Mouse (Mus musculus) gastrocnemius, postnatal 14 days (tissue): ENCODE data around the gene Emb. TPM values are rescaled to one million over a fixed set of nuclear protein-coding genes. Genes with fewer than 3 reads are reported as not detected.
"Not testable (repeated sequence)": the region's sequence is repeated elsewhere in the genome, so short reads cannot be mapped to it uniquely, and the experiment has no call there.

Source experiments
- DNase-seq: peaks from one replicate; pipeline ENCODE4 v3.0.0; 2021; ENCODE audit warnings: mixed read lengths
- intact Hi-C: fragments of 180-260 bp; cut with DNase I; formaldehyde crosslinking; loops from one replicate; pipeline ENCODE4 v1.15.1; 2025; ENCODE audit warnings: low total_unique reads
- long read RNA-seq, 2 experiments: library from polyadenylated mRNA; stranded (forward); transcript quantifications; one replicate each; pipeline ENCODE4 v2.0.0; 2021
- total RNA-seq, 2 experiments: library from RNA; stranded (reverse); gene quantifications; 2 replicates each; pipeline ENCODE4 v1.2.3; 2021

The Emb gene
- 10 to 100 TPM; 12.5 to 13.3 TPM for total RNA-seq
- long read RNA-seq, experiment 1, transcript Emb-202 (1 exons, 2,136 nt), result major isoform, 10 of 15 reads
- long read RNA-seq, experiment 1, partial matches to known transcripts, result 1 of 15 reads
- long read RNA-seq, experiment 1, other reads (novel, unspliced or antisense), result 0 of 15 reads
- long read RNA-seq, experiment 2, transcript Emb-202 (1 exons, 2,136 nt), result major isoform, 11 of 13 reads
- long read RNA-seq, experiment 2, partial matches to known transcripts, result 0 of 13 reads
- long read RNA-seq, experiment 2, other reads (novel, unspliced or antisense), result 0 of 13 reads

DNA sequence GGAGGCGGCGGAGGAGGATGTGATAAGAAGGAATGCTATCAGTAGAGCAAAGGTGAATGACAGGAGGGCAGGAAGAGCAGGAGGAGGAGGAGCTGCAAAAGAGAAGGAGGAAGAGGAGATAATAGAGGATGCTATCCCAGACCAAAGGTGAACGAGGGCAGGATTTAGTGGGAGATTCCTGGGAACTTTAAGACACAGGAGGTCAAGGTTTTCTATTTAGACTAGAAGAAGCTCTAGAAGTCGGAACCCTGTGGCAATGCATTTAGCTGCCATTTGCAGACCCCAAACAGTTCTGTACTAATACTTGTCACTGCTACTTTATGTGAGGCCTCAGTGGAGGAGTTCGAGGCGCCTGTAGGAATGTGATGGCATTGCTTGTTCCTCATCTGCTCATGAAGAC lies at the start of gene Emb:
TSS of gene Emb (plus strand) at position 301 of the 400 bp plus-strand sequence.
- intact Hi-C loops, result no loop called here
- no peak for DNase-seq

DNA sequence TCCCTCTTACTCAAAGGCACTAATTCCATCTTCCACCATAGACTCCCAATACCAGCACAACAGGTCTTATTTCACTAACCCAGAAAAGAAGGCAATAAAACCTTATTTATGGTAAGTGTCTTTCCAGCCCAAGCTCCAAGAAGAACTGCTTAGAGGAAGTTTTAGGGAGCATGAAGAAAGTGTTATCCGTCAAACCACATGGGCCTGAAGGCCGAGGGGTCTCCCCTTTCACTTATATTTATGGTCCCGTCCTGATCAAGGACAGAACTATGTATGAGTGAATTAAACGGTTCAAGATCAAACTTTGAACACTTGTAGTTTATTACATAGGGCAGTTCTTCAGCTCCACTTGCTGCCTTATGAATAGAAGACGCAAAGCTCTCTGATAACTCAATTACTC lies 44.4 kb upstream of the Emb start:
- DNase-seq, result no peak

DNA sequence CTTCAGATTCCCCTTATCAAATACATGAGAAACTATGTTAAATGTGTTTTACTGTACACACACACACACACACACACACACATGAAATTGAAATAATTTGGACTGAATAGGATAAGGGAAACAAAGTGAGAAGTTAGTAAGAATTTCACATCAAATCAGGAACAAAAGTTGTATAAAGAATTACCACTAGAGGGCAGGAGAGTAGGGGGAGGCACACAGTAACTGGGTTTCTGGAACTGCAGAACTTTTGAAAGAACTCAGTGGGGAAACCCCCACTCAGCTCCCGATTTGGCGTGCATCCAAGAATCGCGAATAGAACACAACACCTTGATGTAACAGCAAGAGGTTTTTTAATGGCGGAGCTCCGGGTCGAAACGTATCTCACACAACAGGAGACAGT lies 43.3 kb upstream of the Emb start:
- intact Hi-C loops, result no loop called here
- DNase-seq, result no peak

More for the DNA sequence above, 44.4 kb upstream of the Emb start:
- intact Hi-C loops, result no loop called here

DNA sequence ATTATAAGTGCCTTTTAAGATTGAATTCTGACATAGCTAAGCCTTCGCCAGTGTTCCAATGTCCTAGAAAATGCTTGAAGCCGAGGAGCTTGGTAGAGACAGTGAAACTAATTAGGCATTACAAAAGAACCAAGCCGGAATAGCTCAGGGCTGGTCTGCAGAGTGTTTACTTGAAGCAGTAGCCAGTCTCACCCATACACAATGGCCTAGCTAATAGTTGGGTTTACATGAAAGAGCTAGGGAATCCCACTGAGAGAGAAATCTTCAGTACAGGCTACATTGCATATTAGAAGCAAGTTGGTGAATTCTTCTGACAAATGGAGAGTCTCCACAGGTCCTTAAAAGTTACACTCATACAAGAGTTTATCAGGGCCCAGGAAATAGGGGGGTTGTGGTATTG lies 27.4 kb upstream of the Emb start:
- intact Hi-C loops, DNase-seq: not testable (repeated sequence)

DNA sequence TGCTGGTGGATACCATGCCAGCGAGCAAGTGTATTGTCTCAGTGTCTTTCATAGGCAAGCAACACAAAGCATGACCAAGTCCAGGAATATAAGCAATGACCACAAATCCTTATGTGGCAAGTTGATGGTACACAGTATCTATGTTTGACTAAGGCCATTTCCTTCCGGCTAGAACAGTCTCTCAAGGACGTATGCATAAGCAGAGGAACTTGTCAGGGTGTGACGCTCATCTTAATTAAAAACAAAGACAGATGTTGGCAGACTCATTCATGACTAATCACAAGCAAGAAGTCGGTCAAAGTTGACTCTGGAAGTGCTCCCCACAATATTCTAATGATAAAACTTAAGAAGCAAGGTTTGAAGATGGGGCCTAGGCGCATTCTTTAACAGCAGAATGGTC lies 25.0 kb upstream of the Emb start:
- no peak for DNase-seq
- intact Hi-C loops, result no loop called here

DNA sequence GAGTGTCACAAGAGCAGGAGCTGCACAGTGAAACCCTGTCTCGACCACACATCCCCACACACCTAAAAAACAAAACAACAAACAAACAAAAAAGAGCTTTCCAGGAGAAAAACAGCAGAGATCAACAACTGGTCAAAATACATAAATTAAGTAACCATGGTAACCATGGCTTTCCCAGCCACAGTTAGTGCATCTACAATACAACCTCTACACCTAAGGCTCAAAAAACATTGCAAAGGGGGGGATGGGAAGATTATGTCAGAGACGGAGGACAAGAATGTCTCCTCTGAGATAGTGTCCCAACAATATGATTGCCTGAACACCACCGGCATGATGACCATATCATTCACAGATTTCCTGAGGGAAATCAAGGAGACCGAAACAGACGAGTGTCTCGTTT lies 23.0 kb upstream of the Emb start:
- no peak for DNase-seq
- intact Hi-C loops, result no loop called here

DNA sequence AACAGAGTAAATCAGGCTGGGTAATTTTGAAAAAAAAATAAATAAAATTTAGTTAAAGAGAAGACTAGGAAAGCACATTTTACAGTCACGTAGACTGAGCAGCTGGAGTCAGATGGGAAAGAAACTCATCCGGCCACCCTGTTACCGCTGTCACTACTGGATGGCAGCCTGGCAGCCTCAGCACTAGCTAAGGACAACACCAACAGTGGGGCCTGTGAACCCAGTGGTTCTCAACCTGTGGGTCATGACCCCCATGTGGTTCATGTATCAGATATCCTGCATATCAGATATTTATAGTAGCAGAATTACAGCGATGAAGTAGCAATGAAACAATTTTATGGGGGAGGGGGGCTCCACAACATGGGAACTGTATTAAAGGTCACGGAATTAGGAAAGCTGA lies 16.2 kb upstream of the Emb start:
- DNase-seq, result peak; percentile 12
- intact Hi-C loops, result no loop called here

DNA sequence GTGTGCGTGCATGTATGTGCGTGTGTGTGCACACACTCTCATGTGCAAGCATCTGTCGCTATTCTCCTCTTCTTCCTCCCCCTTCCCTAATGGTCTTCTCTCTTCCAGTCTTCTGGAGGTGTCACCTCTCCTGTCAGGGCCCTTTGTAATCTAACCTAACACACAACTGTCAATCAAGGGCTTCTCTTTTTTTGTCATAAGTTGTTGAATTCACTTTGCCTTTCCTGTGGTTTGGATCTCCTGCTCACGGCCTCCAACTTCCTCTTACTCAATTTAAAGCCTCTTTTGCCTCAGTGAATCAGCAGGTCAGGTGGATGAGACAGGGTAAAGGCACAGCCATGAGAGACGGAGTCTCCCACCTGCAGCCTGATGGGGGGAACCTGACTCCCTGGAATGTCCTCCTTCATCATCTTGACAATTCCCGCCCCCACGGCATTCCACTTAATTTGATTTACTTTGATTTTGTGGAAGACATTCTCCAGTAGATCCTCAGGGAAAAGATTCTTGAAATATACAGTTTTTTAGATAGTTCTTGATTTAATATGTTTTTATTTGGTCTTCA lies 14.8 kb upstream of the Emb start:
- DNase-seq, result no peak
- intact Hi-C loops, result no loop called here

DNA sequence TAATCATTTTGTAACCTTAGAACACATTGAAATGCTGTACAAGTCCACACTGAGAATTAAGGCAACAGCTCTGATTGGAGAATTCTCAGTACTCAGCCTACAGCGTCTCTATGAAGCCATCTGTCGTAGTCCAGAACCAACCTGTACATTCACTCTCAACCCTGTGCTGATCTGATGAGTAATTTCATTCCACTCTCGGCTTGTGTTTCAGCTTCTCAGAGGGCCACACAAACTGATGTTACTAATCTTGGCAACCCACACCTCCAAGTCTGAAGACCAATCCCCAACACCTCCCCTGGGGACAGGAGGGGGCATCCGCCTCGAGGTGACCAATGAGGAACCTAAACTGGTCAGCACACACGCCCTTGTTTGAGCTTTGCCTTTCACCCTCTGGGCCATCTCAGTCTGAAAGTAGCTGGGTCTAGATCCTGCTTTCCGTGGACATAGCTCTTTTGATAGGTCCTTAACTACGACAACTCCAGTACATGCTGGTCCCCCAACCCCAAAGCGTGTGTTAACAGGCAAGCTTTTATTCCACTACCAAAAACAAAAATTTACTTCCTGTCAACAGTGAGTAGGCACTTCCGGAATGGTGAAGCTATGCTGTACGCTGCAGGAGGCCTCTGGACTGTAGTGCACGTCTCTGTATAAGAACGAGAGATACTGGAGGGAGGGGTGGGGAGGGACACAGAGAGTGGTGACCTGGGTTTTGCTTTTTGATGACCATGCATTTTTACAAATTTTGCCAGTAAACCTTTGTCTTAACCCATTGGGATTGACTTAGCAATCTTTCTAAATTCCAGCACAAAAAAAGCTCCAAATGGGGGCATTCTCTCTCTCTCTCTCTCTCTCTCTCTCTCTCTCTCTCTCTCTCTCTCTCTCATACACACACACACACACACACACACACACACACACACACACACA lies 12.5 kb upstream of the Emb start:
- no peak for DNase-seq
- intact Hi-C loops, result no loop called here

DNA sequence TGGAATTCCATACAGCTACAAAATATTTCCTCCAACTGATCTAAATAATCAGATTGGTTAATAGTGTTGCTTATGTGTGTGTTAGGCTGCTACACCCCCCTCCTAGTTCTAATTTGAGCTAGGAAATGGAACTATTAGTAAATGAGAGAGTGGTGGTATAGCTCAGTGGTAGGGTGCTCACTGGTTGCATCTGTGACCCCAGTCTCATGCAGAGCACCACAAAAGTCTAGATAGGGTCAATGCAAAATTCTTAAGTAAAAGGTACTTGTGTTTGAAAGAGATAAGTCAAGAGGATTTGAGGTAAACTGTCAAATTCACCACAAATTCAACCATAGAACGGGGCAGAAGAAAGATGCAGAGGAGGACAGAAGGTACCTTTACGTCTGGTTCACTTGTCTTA lies 10.7 kb upstream of the Emb start:
- intact Hi-C loops, result no loop called here
- no peak for DNase-seq

DNA sequence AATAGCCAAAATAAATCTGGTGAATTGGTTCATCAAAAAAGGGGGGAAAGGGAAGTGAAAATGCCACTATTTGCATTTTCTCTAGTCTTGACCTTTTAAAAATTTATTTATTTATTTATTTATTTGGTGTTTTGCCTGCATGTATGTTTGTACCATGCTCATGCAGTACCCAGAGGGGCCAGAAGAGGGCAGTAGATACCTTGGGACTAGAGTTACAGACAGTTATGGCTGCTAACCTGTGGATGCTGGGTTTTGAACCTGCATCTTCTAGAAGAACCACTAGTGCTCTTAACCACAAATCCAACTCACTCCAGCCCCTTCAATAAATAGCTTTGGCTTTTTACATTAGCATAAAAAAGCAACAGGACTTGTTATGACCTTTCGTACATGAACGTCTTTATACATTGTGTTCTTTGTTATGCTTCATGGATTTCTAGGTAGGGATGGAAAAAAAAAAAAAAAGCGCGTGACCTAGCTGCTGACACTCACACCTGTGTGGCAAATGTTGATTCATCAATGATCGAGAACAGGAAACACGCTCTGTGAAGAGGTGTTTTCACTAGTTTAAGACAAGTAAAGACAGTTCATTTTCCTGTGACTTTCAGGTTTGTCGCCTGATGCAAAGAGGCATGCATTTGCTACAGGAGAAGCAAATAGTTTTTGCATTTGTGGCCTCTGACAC lies 9.8 kb upstream of the Emb start:
- peak; percentile 67 for DNase-seq
- intact Hi-C loops, result no loop called here

DNA sequence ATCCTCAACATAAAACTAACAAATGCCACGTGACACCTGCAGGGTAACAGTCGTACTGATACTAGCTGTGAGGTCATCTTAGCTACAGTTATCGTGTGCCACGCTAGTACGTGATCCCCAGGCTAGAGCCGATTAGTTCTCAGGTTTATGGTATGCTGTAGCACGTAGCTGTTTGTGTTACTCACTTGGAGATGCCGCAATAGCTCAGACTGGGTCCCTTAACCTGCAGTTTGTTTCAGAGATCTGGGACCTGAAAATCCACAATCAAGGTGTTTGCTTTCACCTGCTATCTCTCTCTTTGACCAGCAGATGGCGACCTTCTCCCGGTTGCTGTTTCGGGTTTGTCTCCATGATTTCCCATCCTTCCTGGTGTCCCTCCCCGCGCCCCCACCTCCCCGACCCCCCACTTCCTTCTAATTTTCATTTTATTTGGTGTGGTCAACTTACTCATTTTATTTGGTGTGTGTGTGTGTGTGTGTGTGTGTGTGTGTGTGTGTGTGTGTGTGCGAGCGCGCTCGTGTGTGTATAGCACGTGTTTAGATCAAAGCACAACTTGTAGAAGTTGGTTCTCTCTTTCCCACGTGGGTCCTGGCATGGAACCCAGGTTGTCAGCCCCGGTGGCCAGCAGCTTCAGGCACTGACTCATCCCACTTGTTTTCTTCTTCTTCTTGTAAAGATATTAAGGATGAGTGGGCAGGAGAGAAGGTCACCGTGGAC lies 5.4 kb upstream of the Emb start:
- no peak for DNase-seq
- intact Hi-C loops, result loop anchor here (5.0 kb wide), 1 partner anchor 84 kb away; no protein-coding TSS in a partner anchor

DNA sequence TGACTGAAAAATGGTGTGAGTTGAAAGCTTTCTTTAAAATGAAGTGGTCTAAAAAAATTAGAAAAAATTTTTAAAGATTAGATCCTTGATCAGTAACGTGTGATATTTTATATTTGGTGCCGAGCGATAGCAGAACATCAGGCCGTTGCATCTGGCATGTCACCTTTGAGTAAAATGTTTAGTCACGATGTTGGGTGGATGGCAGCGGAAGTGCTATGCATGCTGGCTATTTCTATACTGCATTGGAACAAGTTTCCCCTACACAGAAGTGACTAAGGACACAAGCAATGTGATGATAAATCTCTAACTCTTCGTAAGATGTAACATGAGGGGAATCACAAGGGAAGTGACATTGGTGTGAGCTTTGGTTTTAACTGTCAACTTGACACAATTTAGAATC lies 3.7 kb upstream of the Emb start:
- DNase-seq, result no peak
- intact Hi-C loops, result loop anchor here (5.0 kb wide), 1 partner anchor 83 kb away; no protein-coding TSS in a partner anchor

DNA sequence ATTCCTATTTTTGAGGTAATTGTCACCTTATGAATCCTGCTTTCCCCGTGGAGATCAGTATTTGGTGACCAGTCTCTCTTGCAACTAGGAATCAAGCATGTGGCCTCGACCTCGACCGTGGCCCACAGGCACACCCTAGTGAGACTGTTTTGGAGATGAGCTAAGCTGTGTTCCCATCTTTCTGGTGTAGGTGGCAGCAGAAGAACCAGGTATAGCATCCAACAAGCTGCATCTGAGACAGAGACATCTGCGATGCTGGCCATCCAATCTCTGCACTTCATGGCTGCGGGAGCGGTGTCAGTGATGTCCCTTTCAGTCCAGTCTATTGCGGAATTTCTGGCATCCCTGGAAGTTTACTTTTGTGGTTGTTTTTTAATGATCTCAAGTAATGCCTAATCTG lies 2.3 kb upstream of the Emb start:
- intact Hi-C loops, result no loop called here
- DNase-seq, result no peak

DNA sequence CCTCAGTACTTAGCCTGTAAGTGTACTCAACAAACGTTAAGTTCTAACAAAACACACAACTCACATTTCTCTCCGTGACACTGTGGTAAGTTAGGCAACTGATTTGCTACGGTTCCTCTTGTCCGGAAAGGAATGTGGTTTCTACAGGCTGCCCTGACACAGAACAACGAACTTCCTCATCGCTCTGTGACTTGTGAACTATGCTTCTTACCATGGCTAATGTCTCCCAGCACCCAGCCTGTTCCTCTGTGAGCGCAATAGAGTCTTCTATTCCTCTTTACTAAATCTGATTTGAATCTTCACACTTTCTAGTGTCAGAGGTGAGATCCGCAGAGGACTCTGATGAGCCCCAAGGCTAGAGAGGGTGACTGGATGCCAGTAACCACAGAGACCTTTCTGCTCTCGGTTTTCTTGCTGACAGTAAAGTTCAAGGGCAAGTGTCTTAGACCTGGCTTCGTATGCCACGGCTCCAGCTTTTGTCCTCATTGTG lies 3.1 kb downstream of the Emb start:
- DNase-seq, result no peak
- intact Hi-C loops, result no loop called here

DNA sequence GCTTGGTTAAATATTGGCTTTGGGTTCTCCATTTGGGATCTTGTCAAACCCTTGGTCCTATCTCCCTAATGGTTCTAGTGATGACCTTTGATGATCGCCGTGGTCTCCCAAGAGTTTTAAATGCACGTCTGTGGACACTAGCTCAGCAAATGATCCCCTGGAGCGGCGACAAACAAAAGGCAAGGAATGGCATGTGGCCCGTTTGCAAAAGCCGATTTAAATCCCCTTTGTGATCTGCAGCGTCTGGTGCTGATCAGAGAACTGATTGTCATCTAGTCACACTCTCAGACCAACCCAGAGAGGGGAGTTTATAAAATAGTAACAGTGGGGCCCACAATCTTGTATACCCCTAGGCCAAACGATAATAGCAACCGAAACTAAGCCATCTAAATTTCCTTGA lies 7.1 kb downstream of the Emb start:
- DNase-seq, result no peak
- intact Hi-C loops, result no loop called here

DNA sequence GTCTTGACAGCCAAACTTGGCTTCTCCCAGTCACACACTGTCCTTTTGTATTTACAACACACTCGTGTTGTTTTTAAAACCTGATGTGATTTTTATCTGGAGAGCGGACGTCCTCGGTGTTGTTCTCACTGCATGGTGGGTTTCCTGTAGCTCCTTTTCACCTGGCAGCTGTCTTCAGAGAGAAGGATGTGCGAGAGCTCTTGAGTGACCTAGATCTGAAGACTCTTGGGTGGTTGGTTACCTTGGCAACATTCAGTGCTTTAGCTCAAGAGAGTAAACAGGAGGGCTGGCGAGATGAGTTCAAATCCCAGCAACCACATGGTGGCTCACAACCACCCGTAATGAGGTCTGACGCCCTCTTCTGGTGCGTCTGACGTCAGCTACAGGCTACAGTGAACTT lies 7.8 kb downstream of the Emb start:
- intact Hi-C loops, result no loop called here

DNA sequence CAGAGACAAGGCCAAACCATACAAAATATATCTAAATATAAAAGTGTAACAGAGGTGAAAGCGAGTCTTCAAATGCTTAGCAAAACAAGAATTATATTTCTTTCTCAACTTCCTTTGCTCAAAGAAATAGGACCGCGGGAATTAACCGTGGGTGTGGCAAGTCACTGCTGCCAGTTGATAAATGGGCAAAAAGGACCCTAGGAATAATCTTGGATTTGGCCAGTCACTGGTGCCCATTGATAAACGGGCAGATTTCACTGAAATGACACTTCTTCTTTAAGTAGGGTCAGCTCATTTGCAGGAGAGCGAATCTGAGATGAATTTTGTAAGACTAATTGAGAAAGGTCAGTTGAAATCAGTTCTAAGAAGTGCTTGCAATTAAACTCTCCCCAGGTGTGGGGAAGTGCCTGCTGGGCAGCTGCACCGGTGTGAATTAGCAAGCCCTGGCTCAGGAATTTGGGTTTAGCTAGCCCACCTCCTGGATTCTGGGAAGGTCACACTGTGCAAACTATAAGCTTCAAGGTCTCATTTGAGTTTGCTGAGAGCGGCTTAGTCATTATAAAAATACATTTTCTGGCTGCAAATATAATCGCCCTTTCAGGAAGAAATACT lies 8.5 kb downstream of the Emb start:
- intact Hi-C loops, result no loop called here

More for the DNA sequence above, 7.8 kb downstream of the Emb start:
- DNase-seq, result no peak

DNA sequence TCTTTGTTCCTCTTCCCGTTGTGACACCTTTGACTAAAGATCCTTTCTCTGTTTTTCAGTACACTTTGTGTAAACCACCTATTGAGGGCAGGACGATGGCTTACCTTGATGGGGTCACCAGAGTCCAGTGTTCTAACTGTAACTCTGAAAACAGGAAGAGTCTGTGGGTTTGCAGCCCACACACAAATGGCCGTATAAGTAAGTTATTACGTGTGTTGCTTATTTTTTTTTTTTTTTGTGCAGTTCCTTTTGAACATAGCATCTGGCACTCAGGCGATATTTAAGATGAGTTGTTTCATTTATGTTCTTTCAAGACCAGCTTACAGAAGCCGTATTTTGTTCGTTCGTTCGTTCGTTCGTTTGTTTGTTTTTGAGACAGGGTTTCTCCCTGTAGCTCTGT lies 9.3 kb downstream of the Emb start:
- intact Hi-C loops, result no loop called here
- DNase-seq, result no peak

More for the DNA sequence above, 8.5 kb downstream of the Emb start:
- no peak for DNase-seq
